Mouse (Mus musculus): ENCODE results near the gene Golm1.

DNA sequence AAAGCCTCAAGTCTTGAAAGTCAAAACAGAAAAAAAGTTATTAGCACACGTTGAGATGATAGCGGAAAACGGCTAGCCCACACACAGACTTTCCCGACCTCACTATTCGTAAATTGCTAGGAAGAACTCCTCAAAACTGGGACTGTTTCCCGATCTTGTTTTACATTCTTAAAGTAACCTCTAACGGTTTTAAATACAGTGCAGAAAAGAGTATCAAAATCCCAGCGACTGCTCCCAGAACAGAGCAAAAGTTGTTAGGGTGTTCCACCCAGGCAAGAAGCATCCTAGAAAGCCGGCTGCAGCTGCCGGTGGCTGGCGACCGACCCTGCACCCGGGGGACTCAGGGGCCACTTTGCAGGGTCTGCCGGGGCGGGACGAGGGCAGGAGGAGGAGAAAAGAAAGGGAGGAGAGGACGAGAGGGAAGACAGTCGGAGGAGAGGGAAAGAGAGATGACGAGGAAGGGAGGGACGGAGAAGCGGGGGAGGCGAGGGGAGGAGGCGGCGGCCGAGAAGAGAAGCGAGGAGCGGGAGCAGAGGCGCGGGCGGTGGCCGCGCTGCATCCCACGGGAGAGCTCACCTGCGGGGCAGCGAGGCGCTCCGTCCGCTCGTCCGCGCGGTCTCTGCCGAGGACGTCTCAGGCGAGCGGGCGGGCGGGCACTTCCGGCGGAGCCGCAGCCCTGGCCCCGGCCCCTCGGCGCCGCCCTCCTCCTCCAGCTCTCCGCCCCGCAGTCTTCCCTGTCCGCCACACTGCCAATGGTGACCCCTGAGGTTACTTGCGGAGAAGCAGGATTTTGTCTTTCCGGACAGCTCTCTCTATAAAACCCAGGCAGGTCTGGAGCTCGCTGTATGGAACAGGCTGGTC lies at the start of gene Golm1:
- no peak for TF ChIP-seq CTCF (IDR thresholded peaks at IDR 0.05; ENCODE audit: control insufficient read depth, insufficient read depth, low read length)
- TF ChIP-seq POLR2A (IDR thresholded peaks at IDR 0.05; ENCODE audit: borderline replicate concordance, control insufficient read depth, low read depth, low read length): peak; percentile 70; the same call in 1 of the 2 replicates
